Mouse (Mus musculus): Measurements from ENCODE around the gene Lrrc4. TPM values are rescaled to one million over a fixed set of nuclear protein-coding genes. Genes with fewer than 3 reads are reported as not detected.

Gene Lrrc4
- polyA plus RNA-seq, 1 experiment from 2014 or later, result 0.16 TPM

DNA sequence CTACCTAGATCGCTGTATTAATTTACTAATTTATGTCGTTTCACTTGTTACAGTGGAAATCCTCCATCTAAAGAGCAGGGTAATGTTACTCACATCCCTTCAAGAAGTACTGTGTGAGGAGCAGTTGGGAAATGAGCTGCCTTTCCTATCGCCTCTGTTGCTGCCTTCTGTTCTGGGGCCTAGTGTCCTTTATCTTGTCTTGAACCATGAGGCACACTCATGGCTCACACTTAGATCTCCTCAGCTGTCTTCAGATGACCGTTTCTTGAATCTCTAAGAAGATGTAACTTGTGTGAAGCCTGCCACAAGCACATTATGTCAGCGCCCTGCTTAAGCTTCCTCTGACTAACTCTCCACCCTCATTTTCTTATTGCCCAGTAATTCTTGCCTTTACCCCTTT is 209.6 kb downstream of the Lrrc4 start:
- Histone ChIP-seq H3K36me3 (peaks cover 10% of the 10 kb centered on the region), H3K27me3 (ENCODE audit: low read depth, poor library complexity, severe bottlenecking) (no peaks in the 10 kb centered on the region), H3K27ac (no peak overlapping the region), H3K9me3 (replicated peaks) (no peaks in the 10 kb centered on the region), H3K4me3 (no peak overlapping the region), H3K4me1 (0 out of 2 replicates have a peak, but pooled peaks cover 2% of the 10 kb centered on the region)
- WGBS, result 90% methylated on average over 5 of the region's 5 CpGs
- no peak for DNase-seq (ENCODE audit: low spot score)

DNA sequence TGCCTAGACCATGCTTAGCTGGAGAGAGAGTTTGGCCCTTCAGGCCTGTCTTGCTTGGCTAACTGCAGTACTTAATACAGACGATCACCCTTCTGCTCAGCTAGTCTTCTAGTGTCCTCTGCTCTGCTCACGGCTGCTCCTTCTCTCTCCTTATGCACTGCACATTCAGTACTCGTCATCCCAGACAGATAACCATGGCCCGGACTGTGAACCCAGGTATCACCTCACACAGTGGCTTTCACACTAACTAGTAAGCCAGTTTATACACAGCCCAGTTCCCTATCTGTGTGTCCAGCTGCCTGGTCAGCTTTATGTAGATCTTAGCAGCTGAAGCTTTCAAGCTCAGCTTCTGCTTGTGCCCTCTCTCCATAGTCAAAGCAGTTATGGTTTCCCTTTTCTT is 210.1 kb downstream of the Lrrc4 start:
- 89% methylated on average over 4 of the region's 4 CpGs for WGBS
- Histone ChIP-seq H3K4me3 (no peak overlapping the region), H3K36me3 (peaks cover 6% of the 10 kb centered on the region), H3K27ac (no peak overlapping the region), H3K27me3 (ENCODE audit: low read depth, poor library complexity, severe bottlenecking) (no peaks in the 10 kb centered on the region), H3K4me1 (0 out of 2 replicates have a peak, but pooled peaks cover 2% of the 10 kb centered on the region), H3K9me3 (replicated peaks) (no peaks in the 10 kb centered on the region)
- no peak for DNase-seq (ENCODE audit: low spot score)

DNA sequence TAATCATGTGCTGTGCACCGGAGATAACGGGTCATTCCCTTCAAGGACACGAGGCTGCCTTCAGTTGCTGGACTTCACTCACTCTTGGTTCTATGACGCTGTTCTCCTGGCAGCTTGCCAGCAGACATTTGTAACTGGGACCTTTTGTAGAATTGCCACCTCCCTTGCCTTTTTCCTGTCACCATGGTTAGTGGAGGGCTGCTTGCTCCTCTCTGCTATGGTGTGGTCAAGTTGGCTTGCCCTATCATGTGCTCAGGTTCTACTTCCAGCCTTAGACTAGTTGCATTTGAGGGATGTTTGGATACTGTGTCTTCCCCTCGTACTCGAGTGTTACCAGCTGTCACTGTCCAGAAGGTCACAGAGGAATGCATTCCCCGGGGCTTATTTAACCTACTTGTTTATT is 212.8 kb downstream of the Lrrc4 start:
- DNase-seq (ENCODE audit: low spot score), result no peak
- no peaks in the 10 kb centered on the region for H3K9me3 ChIP-seq (replicated peaks)
- WGBS, result 63% methylated on average over 7 of the region's 7 CpGs
- no peak overlapping the region for H3K4me3 ChIP-seq
- H3K36me3 ChIP-seq, result no peaks in the 10 kb centered on the region
- H3K4me1 ChIP-seq, result 0 out of 2 replicates have a peak, but pooled peaks cover 2% of the 10 kb centered on the region
- H3K27ac ChIP-seq, result no peak overlapping the region
- no peaks in the 10 kb centered on the region for H3K27me3 ChIP-seq (ENCODE audit: low read depth, poor library complexity, severe bottlenecking)

DNA sequence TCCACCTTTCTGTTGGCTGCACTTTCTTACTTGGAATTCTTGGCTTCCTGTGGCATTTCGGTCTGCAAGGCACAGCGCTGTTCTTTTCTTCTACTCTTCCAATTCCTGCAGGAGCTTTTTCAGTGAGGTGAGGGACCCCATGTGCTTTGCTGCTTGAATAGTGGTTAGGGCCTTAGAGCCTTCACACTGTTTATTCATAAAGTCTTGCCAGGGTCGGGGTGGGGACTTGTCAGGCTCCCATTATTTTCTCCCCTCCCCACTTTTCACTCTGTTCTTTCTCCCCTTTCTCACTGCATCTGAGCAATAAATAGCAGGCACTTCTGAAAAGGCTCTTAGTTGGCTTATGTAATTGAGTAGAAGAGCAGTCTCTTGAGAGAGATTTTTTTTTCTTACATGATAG is 213.2 kb downstream of the Lrrc4 start:
- no peak overlapping the region for H3K27ac ChIP-seq
- H3K9me3 ChIP-seq (replicated peaks), result no peaks in the 10 kb centered on the region
- 0 out of 2 replicates have a peak, but pooled peaks cover 2% of the 10 kb centered on the region for H3K4me1 ChIP-seq
- no peak overlapping the region for H3K4me3 ChIP-seq
- no peaks in the 10 kb centered on the region for H3K36me3 ChIP-seq
- no peak for DNase-seq (ENCODE audit: low spot score)
- WGBS, result 77% methylated on average over 3 of the region's 3 CpGs
- H3K27me3 ChIP-seq (ENCODE audit: low read depth, poor library complexity, severe bottlenecking), result no peaks in the 10 kb centered on the region

DNA sequence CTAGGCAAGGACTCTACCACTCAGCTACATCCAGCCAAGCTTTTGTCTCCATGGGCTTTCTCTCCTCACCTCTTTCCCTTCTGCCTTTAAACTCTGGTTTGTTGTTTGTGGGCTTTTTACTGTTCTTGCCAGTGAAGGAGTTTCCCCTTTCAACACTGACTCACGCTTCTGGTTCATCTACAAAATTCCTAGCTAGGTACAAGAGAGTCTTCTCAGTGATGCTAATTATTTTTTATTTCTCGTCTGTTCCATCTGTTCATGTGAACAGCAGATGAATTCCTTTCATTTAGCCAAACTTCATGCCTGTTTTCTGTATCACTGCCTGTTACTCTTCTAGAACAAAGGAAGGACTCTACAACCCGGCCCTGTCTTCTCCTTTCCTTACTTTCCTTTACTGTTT is 215.6 kb downstream of the Lrrc4 start:
- no peak for DNase-seq (ENCODE audit: low spot score)
- H3K27me3 ChIP-seq (ENCODE audit: low read depth, poor library complexity, severe bottlenecking), result no peaks in the 10 kb centered on the region
- H3K9me3 ChIP-seq (replicated peaks), result no peaks in the 10 kb centered on the region
- WGBS, result 77% methylated on average over 3 of the region's 3 CpGs
- no peak overlapping the region for H3K4me3 ChIP-seq
- 0 out of 2 replicates have a peak, but pooled peaks cover 2% of the 10 kb centered on the region for H3K4me1 ChIP-seq
- no peaks in the 10 kb centered on the region for H3K36me3 ChIP-seq
- H3K27ac ChIP-seq, result no peak overlapping the region

DNA sequence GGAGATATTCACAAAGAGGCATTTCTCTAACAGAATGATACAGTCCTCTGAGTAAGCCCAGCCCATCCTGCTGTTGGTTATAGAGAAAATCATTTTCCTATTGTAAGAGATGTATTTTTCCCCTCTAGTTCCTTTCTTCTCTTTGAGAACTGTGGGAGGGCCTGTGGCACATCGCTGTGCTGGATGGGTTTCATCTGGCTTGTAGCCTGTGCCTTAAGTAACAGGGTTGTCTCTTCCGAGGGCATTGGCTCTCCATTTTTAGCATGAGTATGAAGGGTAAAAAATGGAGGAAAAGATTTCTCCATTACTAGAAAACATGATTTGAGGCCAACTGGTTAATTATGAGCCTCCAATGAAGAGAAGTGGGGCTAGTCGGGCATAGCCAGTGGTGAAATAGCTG is 216.1 kb downstream of the Lrrc4 start:
- DNase-seq (ENCODE audit: low spot score), result no peak
- H3K27ac ChIP-seq, result no peak overlapping the region
- H3K27me3 ChIP-seq (ENCODE audit: low read depth, poor library complexity, severe bottlenecking), result no peaks in the 10 kb centered on the region
- no peaks in the 10 kb centered on the region for H3K36me3 ChIP-seq
- H3K4me3 ChIP-seq, result no peak overlapping the region
- WGBS, result 91% methylated on average over 3 of the region's 3 CpGs
- no peaks in the 10 kb centered on the region for H3K9me3 ChIP-seq (replicated peaks)
- 0 out of 2 replicates have a peak, but pooled peaks cover 2% of the 10 kb centered on the region for H3K4me1 ChIP-seq

DNA sequence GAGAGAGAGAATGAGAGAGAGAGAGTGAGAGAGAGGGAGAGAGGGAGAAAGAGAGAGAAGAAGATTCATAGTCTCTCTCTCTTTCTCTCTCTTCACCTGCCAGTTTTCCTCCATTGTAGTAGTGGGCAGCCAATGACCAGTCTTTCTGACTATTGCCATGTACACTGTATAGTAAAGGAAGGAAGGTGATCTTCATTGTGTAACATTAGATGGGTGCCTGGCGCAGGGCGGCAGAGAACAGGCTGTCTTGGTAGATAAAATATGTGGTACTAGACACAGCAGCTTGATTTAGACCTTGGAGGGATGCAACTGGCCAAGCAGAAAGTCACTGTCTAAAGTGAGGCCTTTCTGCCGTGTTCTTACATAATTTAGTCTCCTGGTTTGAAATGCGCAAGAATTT is 216.7 kb downstream of the Lrrc4 start:
- Histone ChIP-seq H3K4me1 (0 out of 2 replicates have a peak, but pooled peaks cover 2% of the 10 kb centered on the region), H3K36me3 (no peaks in the 10 kb centered on the region)

DNA sequence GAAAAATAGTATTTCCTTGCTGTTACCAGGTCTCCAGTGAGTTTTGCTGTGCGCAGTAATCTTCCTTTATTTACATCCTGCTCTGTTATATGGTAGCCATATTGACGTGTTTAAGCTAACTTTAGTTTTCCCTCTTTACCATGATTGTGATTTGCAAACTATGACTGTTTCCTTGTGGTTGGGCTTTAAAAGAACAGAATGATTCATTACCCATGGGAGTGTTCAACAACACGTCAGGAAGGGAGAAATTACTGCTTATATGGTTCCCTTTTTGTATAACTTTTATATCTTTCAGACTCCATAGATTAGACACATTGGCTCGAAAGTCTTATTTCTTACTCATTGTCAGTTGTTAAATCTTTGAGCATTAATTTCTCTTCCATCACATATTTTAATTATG is 218.1 kb downstream of the Lrrc4 start:
- Histone ChIP-seq H3K9me3 (replicated peaks) (no peaks in the 10 kb centered on the region), H3K27ac (no peak overlapping the region), H3K27me3 (ENCODE audit: low read depth, poor library complexity, severe bottlenecking) (no peaks in the 10 kb centered on the region), H3K36me3 (no peaks in the 10 kb centered on the region), H3K4me1 (0 out of 2 replicates have a peak, but pooled peaks cover 2% of the 10 kb centered on the region), H3K4me3 (no peak overlapping the region)
- no peak for DNase-seq (ENCODE audit: low spot score)
- 89% methylated on average over 4 of the region's 4 CpGs for WGBS

More for the DNA sequence above, 216.7 kb downstream of the Lrrc4 start:
- H3K4me3 ChIP-seq, result no peak overlapping the region
- DNase-seq (ENCODE audit: low spot score), result no peak
- WGBS, result 95% methylated on average over 4 of the region's 4 CpGs
- H3K27me3 ChIP-seq (ENCODE audit: low read depth, poor library complexity, severe bottlenecking), result no peaks in the 10 kb centered on the region
- H3K27ac ChIP-seq, result no peak overlapping the region
- no peaks in the 10 kb centered on the region for H3K9me3 ChIP-seq (replicated peaks)

Other genes starting within 250 kb of the Lrrc4 start
- gene Lep, start 228.5 kb upstream of the Lrrc4 start, polyA plus RNA-seq (2016; fragmentation: Nextera tagmentation; extraction: Ambion mirVana), result not detected in 2 replicates